Mouse (Mus musculus) thymus, adult 2 months (tissue): ENCODE measurements around the gene Taf3.

ENCODE experiments used
- CTCF ChIP-seq: fragments of 200-500 bp; IDR thresholded peaks from 2 replicates; pipeline ENCODE4 v1.5.1; 2012; ENCODE audit warnings: mild to moderate bottlenecking, control low read depth, low read length, moderate library complexity, borderline replicate concordance; ENCODE audit not compliant: control insufficient read depth, poor library complexity, insufficient read depth; ENCODE audit errors: extremely low read depth
- POLR2A ChIP-seq: fragments of 200-500 bp; IDR thresholded peaks from 2 replicates; pipeline ENCODE4 v1.6.1; 2012; ENCODE audit warnings: mild to moderate bottlenecking, low read length, control low read depth, moderate library complexity; ENCODE audit not compliant: control insufficient read depth, poor library complexity, insufficient read depth; ENCODE audit errors: extremely low read depth

GRCm38 (mm10) chr2:9945611-9946010 lies 102.8 kb downstream of the Taf3 start:
- TF ChIP-seq POLR2A (no peak), CTCF (no peak)
